Mouse (Mus musculus): ENCODE results near the gene Amdhd1.

DNA sequence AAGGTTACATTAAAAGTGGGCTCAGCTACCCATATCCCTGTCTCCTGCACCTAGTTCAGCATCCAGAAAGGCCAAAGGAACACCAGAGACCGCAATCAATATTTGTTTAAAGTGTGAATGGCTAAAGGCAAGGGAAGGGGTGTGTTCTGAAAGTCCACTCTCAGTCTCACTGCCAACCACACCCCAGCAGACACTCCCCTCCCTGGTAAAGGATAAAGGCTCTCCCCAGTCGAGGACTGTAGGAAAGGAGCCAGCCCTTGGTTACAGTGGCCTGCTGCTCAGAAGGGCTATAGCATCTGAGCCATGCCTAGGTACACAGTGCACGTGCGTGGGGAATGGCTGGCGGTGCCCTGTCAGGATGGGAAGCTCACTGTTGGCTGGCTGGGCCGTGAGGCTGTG lies 51.0 kb downstream of the Amdhd1 start:
- TF ChIP-seq CTCF (IDR thresholded peaks at IDR 0.05; ENCODE audit: borderline replicate concordance, insufficient read depth, low read length), result no peak
- TF ChIP-seq POLR2A (IDR thresholded peaks at IDR 0.05; ENCODE audit: low read depth, low read length), result no peak
